Mouse (Mus musculus) C2C12 (cell line): Measurements from ENCODE around the gene Fcnb.

Experiments used
- CTCF ChIP-seq: IDR thresholded peaks from one replicate; pipeline ENCODE4 v1.5.1; 2011; ENCODE audit not compliant: control insufficient read depth, insufficient read depth, insufficient read length
- MAX ChIP-seq: IDR thresholded peaks from one replicate; pipeline ENCODE4 v1.6.1; 2011; ENCODE audit warnings: mild to moderate bottlenecking, control low read depth
- MYOD1 ChIP-seq: IDR thresholded peaks from one replicate; pipeline ENCODE4 v1.6.1; 2011; ENCODE audit warnings: low read depth; ENCODE audit not compliant: control insufficient read depth, insufficient read length
- MYOG ChIP-seq: IDR thresholded peaks from one replicate; pipeline ENCODE4 v1.6.1; 2011; ENCODE audit not compliant: control insufficient read depth, insufficient read length; ENCODE audit errors: extremely low read depth
- USF1 ChIP-seq: IDR thresholded peaks from one replicate; pipeline ENCODE4 v1.6.1; 2011; ENCODE audit warnings: low read depth, mild to moderate bottlenecking, control low read depth, moderate library complexity

DNA sequence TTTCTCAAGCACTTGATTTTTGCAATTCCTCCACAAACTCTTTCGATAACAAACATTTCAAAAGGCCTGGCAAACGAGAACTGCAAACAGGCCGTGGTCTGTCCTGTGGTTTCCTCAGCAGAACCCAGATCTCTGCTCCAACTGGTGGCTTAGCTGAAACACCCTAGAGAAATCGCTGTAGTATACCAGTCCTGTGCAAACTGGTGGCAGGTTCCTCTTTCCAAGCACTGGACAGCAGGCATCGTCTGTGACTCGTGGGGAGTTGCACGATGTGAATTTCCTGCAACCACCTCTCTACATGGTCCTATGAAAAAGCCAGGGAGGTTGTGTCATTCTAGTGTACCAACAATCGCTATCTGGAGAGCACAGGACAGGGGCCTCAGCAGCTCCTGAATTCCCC lies 7.4 kb upstream of the Fcnb start:
- TF ChIP-seq CTCF, result no peak
- no peak for TF ChIP-seq MYOG
- no peak for TF ChIP-seq MAX
- TF ChIP-seq USF1, result no peak
- TF ChIP-seq MYOD1, result no peak
